Mouse (Mus musculus): ENCODE data around the gene Scp2.

GRCm38 (mm10) chr4:108165152-108165895 lies 20.5 kb upstream of the Scp2 start, which contains the start of gene Echdc2:
- TF ChIP-seq POLR2A (IDR thresholded peaks at IDR 0.05; ENCODE audit: extremely low read depth, insufficient read depth, low read length): no peak
- no peak for TF ChIP-seq CTCF (IDR thresholded peaks at IDR 0.05; ENCODE audit: extremely low read depth, insufficient read depth, low read length)

All from cortical plate, adult 2 months (tissue).